Mouse (Mus musculus): Measurements from ENCODE around the gene Gm7102.

DNA sequence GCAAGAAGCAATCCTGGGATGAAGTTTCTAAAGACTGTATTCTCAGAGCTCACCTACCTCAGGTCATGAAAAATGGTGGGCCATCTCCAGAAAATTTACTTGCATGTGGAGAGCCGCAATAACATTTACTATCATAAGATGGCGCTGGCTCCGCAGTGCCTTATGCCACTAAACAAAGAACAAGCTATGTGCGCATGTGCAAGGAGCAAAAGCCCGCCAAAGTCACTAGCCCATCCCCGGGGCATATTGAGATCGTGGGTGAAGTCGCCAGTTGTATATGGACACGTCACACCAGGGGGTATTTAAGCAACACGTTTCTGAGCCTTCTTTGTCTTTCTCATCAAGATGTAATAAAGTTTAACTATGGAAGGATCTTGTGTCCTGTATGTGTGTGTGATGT is 45.0 kb downstream of the Gm7102 start:
- no peak for TF ChIP-seq CTCF (IDR thresholded peaks at IDR 0.05; ENCODE audit: borderline replicate concordance, insufficient read depth, low read depth, low read length)
- no peak for TF ChIP-seq POLR2A (IDR thresholded peaks at IDR 0.05; ENCODE audit: borderline replicate concordance, insufficient read depth, low read length)
